In genomic region chr11:74827791-74828403, GRCm38 (mm10) we compare ENCODE assay signal across 13 mouse cellular contexts. TPM values are rescaled to one million over a fixed set of nuclear protein-coding genes. Genes with fewer than 3 reads are reported as not detected.
DNase-seq lines count a peak whose midpoint lies in the region; ATAC-seq and TF ChIP-seq lines count a peak whose summit lies in the region.
"Had no signal": no experiment of that assay in that cellular context is flagged by ENCODE, and none has a peak within 500 bp of the region (broad histone marks: within the 10 kb centered on the region; RNA-seq: fewer than 3 reads in every experiment).

No protein-coding gene starts in this region.

- H3K4me2 ChIP-seq in liver, embryonic 14.5 days (ENCODE audit: low read depth), result peak overlapping the region; percentile 100; the same call in 1 of the 2 replicates
- no peak overlapping the region for H3K4me2 ChIP-seq in liver, embryonic 12.5 days
- H3K4me2 ChIP-seq: limb, embryonic 15.5 days; neural tube, embryonic 15.5 days had no signal

- 0 out of 2 replicates have a peak overlapping the region, but pooled peaks have one; percentile 6 for H3K9ac ChIP-seq in liver, embryonic 14.5 days (replicated peaks)
- H3K9ac ChIP-seq in liver, embryonic 12.5 days, result no peak overlapping the region
- H3K9ac ChIP-seq: forebrain, postnatal 0 days; heart, embryonic 13.5 days; limb, embryonic 15.5 days; neural tube, embryonic 15.5 days had no signal

- H3K9me3 ChIP-seq in heart, embryonic 10.5 days, result no peaks in the 10 kb centered on the region
- H3K9me3 ChIP-seq in liver, embryonic 14.5 days (ENCODE audit: control insufficient read depth, low read length), result no peaks in the 10 kb centered on the region
- no peaks in the 10 kb centered on the region for H3K9me3 ChIP-seq in liver, embryonic 12.5 days (replicated peaks)
- H3K9me3 ChIP-seq: heart, embryonic 13.5 days; limb, embryonic 15.5 days; neural tube, embryonic 15.5 days had no signal

- H3K36me3 ChIP-seq in heart, embryonic 10.5 days, result peaks cover 8% of the 10 kb centered on the region; the same call in 1 of the 2 replicates
- H3K36me3 ChIP-seq in liver, embryonic 14.5 days (replicated peaks; ENCODE audit: control insufficient read depth, insufficient read depth, low read depth), result no peaks in the 10 kb centered on the region
- H3K36me3 ChIP-seq in liver, embryonic 12.5 days, result peaks cover 8% of the 10 kb centered on the region; the same call in 1 of the 2 replicates
- H3K36me3 ChIP-seq in macrophage (ENCODE audit: inconsistent target), result no peaks in the 10 kb centered on the region
- H3K36me3 ChIP-seq: neural tube, embryonic 15.5 days had no signal

- 67% methylated on average over 7 of the region's 7 CpGs for WGBS in heart, embryonic 10.5 days
- WGBS in liver, embryonic 14.5 days (ENCODE audit: insufficient replicate concordance), result 51% methylated on average over 7 of the region's 7 CpGs
- 60% methylated on average over 7 of the region's 7 CpGs for WGBS in liver, embryonic 12.5 days (ENCODE audit: insufficient replicate concordance)
- 49% methylated on average over 7 of the region's 7 CpGs for WGBS in macrophage (ENCODE audit: missing documents)

- no peak for TF ChIP-seq EP300 in liver, embryonic 14.5 days (IDR thresholded peaks at IDR 0.05; ENCODE audit: low read depth)

- no peak overlapping the region for H3K27ac ChIP-seq in heart, embryonic 10.5 days
- no peak overlapping the region for H3K27ac ChIP-seq in liver, embryonic 14.5 days
- no peak overlapping the region for H3K27ac ChIP-seq in liver, embryonic 12.5 days
- H3K27ac ChIP-seq in macrophage, result peak overlapping the region; percentile 98
- H3K27ac ChIP-seq: heart, embryonic 13.5 days; limb, embryonic 15.5 days; neural tube, embryonic 15.5 days had no signal

- no peaks in the 10 kb centered on the region for H3K27me3 ChIP-seq in heart, embryonic 10.5 days (ENCODE audit: insufficient read depth, poor library complexity, severe bottlenecking)
- H3K27me3 ChIP-seq in liver, embryonic 14.5 days (ENCODE audit: control insufficient read depth, insufficient read depth, low read length), result no peaks in the 10 kb centered on the region
- no peaks in the 10 kb centered on the region for H3K27me3 ChIP-seq in liver, embryonic 12.5 days (replicated peaks)
- H3K27me3 ChIP-seq: heart, embryonic 13.5 days; limb, embryonic 15.5 days; neural tube, embryonic 15.5 days had no signal

- no peak overlapping the region for H3K4me3 ChIP-seq in heart, embryonic 10.5 days
- no peak overlapping the region for H3K4me3 ChIP-seq in liver, embryonic 14.5 days (ENCODE audit: insufficient read depth in 1 of 2, low read depth in 2 of 2, low read length in 2 of 2)
- H3K4me3 ChIP-seq in liver, embryonic 12.5 days, result no peak overlapping the region
- H3K4me3 ChIP-seq in macrophage (ENCODE audit: inconsistent target), result no peak overlapping the region
- H3K4me3 ChIP-seq: heart, embryonic 13.5 days; limb, embryonic 15.5 days; neural tube, embryonic 15.5 days had no signal

- peaks cover 5% of the 10 kb centered on the region for H3K79me2 ChIP-seq in macrophage (ENCODE audit: inconsistent target)

- no peak for TF ChIP-seq CTCF in liver, embryonic 14.5 days (IDR thresholded peaks at IDR 0.05; ENCODE audit: low read depth)

- peaks cover 36% of the 10 kb centered on the region for H3K4me1 ChIP-seq in heart, embryonic 10.5 days
- H3K4me1 ChIP-seq in liver, embryonic 14.5 days (replicated peaks; ENCODE audit: control insufficient read depth in 2 of 2, insufficient read depth in 2 of 2, low read length in 1 of 2), result peaks cover 20 to 37% of the 10 kb centered on the region in 2 experiments
- H3K4me1 ChIP-seq in liver, embryonic 12.5 days, result peaks cover 69% of the 10 kb centered on the region

- no peak for ATAC-seq in liver, embryonic 14.5 days (ENCODE audit: insufficient read depth)
- ATAC-seq in liver, embryonic 12.5 days, result no peak
- no peak for ATAC-seq in activated CD4-positive, CD25-positive, alpha-beta regulatory T cell, adult 4 months
- ATAC-seq: forebrain, postnatal 0 days had no signal

- DNase-seq in heart, embryonic 10.5 days (ENCODE audit: low spot score), result peak; percentile 58
- no peak for DNase-seq in heart, postnatal 4 days
- DNase-seq in liver, embryonic 14.5 days (ENCODE audit: low read depth in 3 of 3, low spot score in 3 of 3), result no peak
- peak; percentile 51 for DNase-seq in NIH3T3 (ENCODE audit: low read depth)
- DNase-seq: adrenal gland, postnatal 10 days; forebrain, postnatal 0 days; gastrocnemius, postnatal 14 days had no signal

RNA-seq across cellular contexts. Expression of gene Mnt, which starts 2.8 kb away (rescaled TPM):
- polyA plus RNA-seq in heart, embryonic 10.5 days (2016; fragmentation: Nextera tagmentation; extraction: Ambion mirVana), result 3.2 and 3.8 TPM in 2 replicates
- 10 to 100 TPM; 14.8 to 15.7 TPM for total RNA-seq in heart, postnatal 4 days (2021)
- 2.5 TPM in 2 replicates for polyA plus RNA-seq in liver, embryonic 14.5 days (2012; rRNA removed)
- polyA plus RNA-seq in liver, embryonic 14.5 days (2014; fragmentation: Nextera tagmentation; extraction: Ambion mirVana), result 1.0 and 1.2 TPM in 2 replicates
- 1.9 and 2.0 TPM in 2 replicates for polyA plus RNA-seq in liver, embryonic 12.5 days (2016; fragmentation: Nextera tagmentation; extraction: Ambion mirVana)
- total RNA-seq in macrophage (2018; cell fraction: chromatin; rRNA removed), result 10 to 100 TPM in 21 of 26 experiments, 1 to 10 TPM in 5; 3.0 to 55.2 (median 34.8) TPM
- total RNA-seq in macrophage (2018; cell fraction: cytosol; rRNA removed), result 10 to 100 TPM in 25 of 26 experiments, 1 to 10 TPM in 1; 6.5 to 66.5 (median 35.6) TPM
- total RNA-seq in macrophage (2018; cell fraction: nucleus; rRNA removed), result 10 to 100 TPM in 24 of 26 experiments, 1 to 10 TPM in 2; 4.1 to 71.3 (median 38.9) TPM
- polyA plus RNA-seq in macrophage (2018), result 21.8 to 49.6 TPM (median 29.0 TPM) in 3 replicates
- 1 to 10 TPM; 5.4 to 6.9 TPM for polyA plus RNA-seq in activated CD4-positive, CD25-positive, alpha-beta regulatory T cell, adult 4 months (2017; shearing (Covaris generic))

RNA-seq across cellular contexts. Expression of gene Mettl16, which starts 57.3 kb away (rescaled TPM):
- polyA plus RNA-seq in heart, embryonic 10.5 days (2016; fragmentation: Nextera tagmentation; extraction: Ambion mirVana), result 43.2 and 52.9 TPM in 2 replicates
- 10 to 100 TPM; 15.2 to 16.9 TPM for total RNA-seq in heart, postnatal 4 days (2021)
- polyA plus RNA-seq in liver, embryonic 14.5 days (2012; rRNA removed), result 3.1 and 9.3 TPM in 2 replicates
- 14.6 and 16.5 TPM in 2 replicates for polyA plus RNA-seq in liver, embryonic 14.5 days (2014; fragmentation: Nextera tagmentation; extraction: Ambion mirVana)
- 44.3 and 46.6 TPM in 2 replicates for polyA plus RNA-seq in liver, embryonic 12.5 days (2016; fragmentation: Nextera tagmentation; extraction: Ambion mirVana)
- total RNA-seq in macrophage (2018; cell fraction: chromatin; rRNA removed), result 10 to 100 TPM in 24 of 26 experiments, 1 to 10 TPM in 2; 8.4 to 43.9 (median 25.7) TPM
- 10 to 100 TPM in 20 of 26 experiments, 1 to 10 TPM in 6; 7.0 to 17.0 (median 12.0) TPM for total RNA-seq in macrophage (2018; cell fraction: cytosol; rRNA removed)
- 10 to 100 TPM in 17 of 26 experiments, 1 to 10 TPM in 9; 6.0 to 32.1 (median 13.7) TPM for total RNA-seq in macrophage (2018; cell fraction: nucleus; rRNA removed)
- polyA plus RNA-seq in macrophage (2018), result 8.7 to 21.0 TPM (median 15.0 TPM) in 3 replicates
- 10 to 100 TPM; 26.3 to 33.5 TPM for polyA plus RNA-seq in activated CD4-positive, CD25-positive, alpha-beta regulatory T cell, adult 4 months (2017; shearing (Covaris generic))

Comparison
In these comparisons a context has a peak if more than half of its experiments do, and no peak if none do; other contexts are left out.
1. DNase-seq: peak in heart, embryonic 10.5 days (single experiment) and NIH3T3 (single experiment); none in heart, postnatal 4 days (single experiment) and liver, embryonic 14.5 days (0 of 3).